Mouse (Mus musculus): ENCODE results near the gene Tprgl. TPM values are rescaled to one million over a fixed set of nuclear protein-coding genes. Genes with fewer than 3 reads are reported as not detected.
A peak's percentile ranks its signal among the peaks of the same experiment; 100 is the strongest.

Gene Tprgl
- polyA plus RNA-seq, 1 experiment from 2014 or later, result 151 TPM

- no peak for TF ChIP-seq CTCF (IDR thresholded peaks at IDR 0.05; ENCODE audit: low read depth)
- H3K9ac ChIP-seq, result no peak overlapping the region
- DNase-seq, result peak; percentile 39
- peak; percentile 38; the same call in 1 of the 2 replicates for ATAC-seq (ENCODE audit: insufficient read depth)
- 47% methylated on average over 8 of the region's 8 CpGs for WGBS
- H3K27me3 ChIP-seq (ENCODE audit: insufficient read depth, low read length), result peaks cover 11% of the 10 kb centered on the region
- no peaks in the 10 kb centered on the region for H3K9me3 ChIP-seq (ENCODE audit: low read depth, low read length)
- no peak overlapping the region for H3K27ac ChIP-seq (ENCODE audit: low read depth)
- no peaks in the 10 kb centered on the region for H3K36me3 ChIP-seq (ENCODE audit: insufficient read depth)
- H3K4me1 ChIP-seq (ENCODE audit: insufficient read depth), result no peaks in the 10 kb centered on the region
- no peak overlapping the region for H3K4me2 ChIP-seq
- no peak overlapping the region for H3K4me3 ChIP-seq (ENCODE audit: low read depth, low read length)
These were observed 16.8 kb upstream of the Tprgl start for GRCm38 (mm10) chr4:154177257-154177656.

- DNase-seq, result no peak
- Histone ChIP-seq H3K36me3 (ENCODE audit: insufficient read depth) (no peaks in the 10 kb centered on the region), H3K9ac (peak overlapping the region; percentile 21; the same call in 1 of the 2 replicates), H3K4me3 (ENCODE audit: low read depth, low read length) (peak overlapping the region; percentile 52), H3K9me3 (ENCODE audit: low read depth, low read length) (no peaks in the 10 kb centered on the region), H3K27me3 (ENCODE audit: insufficient read depth, low read length) (peaks cover 48% of the 10 kb centered on the region), H3K4me2 (peak overlapping the region; percentile 88), H3K4me1 (ENCODE audit: insufficient read depth) (0 out of 2 replicates have a peak, but pooled peaks cover 3% of the 10 kb centered on the region), H3K27ac (ENCODE audit: low read depth) (no peak overlapping the region)
- WGBS, result 33% methylated on average over 13 of the region's 13 CpGs
- ATAC-seq (ENCODE audit: insufficient read depth), result no peak
- no peak for TF ChIP-seq CTCF (IDR thresholded peaks at IDR 0.05; ENCODE audit: low read depth)
These were observed 11.6 kb upstream of the Tprgl start for GRCm38 (mm10) chr4:154171931-154172604.

- WGBS, result 1% methylated on average over 37 of the region's 37 CpGs
- DNase-seq (peak; percentile 36), ATAC-seq (ENCODE audit: insufficient read depth) (peak; percentile 30)
- H3K4me3 ChIP-seq (ENCODE audit: low read depth, low read length), result peak overlapping the region; percentile 52
- H3K27me3 ChIP-seq (ENCODE audit: insufficient read depth, low read length), result peaks cover 48% of the 10 kb centered on the region
- no peak for TF ChIP-seq CTCF (IDR thresholded peaks at IDR 0.05; ENCODE audit: low read depth)
- no peaks in the 10 kb centered on the region for H3K9me3 ChIP-seq (ENCODE audit: low read depth, low read length)
- H3K4me1 ChIP-seq (ENCODE audit: insufficient read depth), result 0 out of 2 replicates have a peak, but pooled peaks cover 3% of the 10 kb centered on the region
- H3K9ac ChIP-seq, result peak overlapping the region; percentile 21
- no peak overlapping the region for H3K27ac ChIP-seq (ENCODE audit: low read depth)
- no peaks in the 10 kb centered on the region for H3K36me3 ChIP-seq (ENCODE audit: insufficient read depth)
- H3K4me2 ChIP-seq, result peak overlapping the region; percentile 88
These were observed 10.9 kb upstream of the Tprgl start for GRCm38 (mm10) chr4:154171151-154171930.

- H3K4me1 ChIP-seq (ENCODE audit: insufficient read depth), result 0 out of 2 replicates have a peak, but pooled peaks cover 3% of the 10 kb centered on the region
- peak within 1 kb of the TSS; percentile 88 for H3K4me2 ChIP-seq
- H3K36me3 ChIP-seq (ENCODE audit: insufficient read depth), result no peaks in the 10 kb centered on the region
- no peaks in the 10 kb centered on the region for H3K9me3 ChIP-seq (ENCODE audit: low read depth, low read length)
- ATAC-seq (ENCODE audit: insufficient read depth) (peak; percentile 78), DNase-seq (peak; percentile 72)
- peak within 1 kb of the TSS; percentile 52 for H3K4me3 ChIP-seq (ENCODE audit: low read depth, low read length)
- H3K27me3 ChIP-seq (ENCODE audit: insufficient read depth, low read length), result peaks cover 48% of the 10 kb centered on the region
- H3K27ac ChIP-seq (ENCODE audit: low read depth), result no peak within 1 kb of the TSS
- no peak for TF ChIP-seq CTCF (IDR thresholded peaks at IDR 0.05; ENCODE audit: low read depth)
- under 1% methylated on average over 56 of the region's 61 CpGs for whole genome bisulfite sequencing
- peak within 1 kb of the TSS; percentile 23 for H3K9ac ChIP-seq
These were observed 10.2 kb upstream of the Tprgl start, which contains the start of gene Megf6 for GRCm38 (mm10) chr4:154170506-154171150. Gene Megf6 (plus strand): TSS chr4:154170730.

GRCm38 (mm10) chr4:154170021-154170420 lies 9.6 kb upstream of the Tprgl start:
- ATAC-seq (ENCODE audit: insufficient read depth) (peak; percentile 26; the same call in 1 of the 2 replicates), DNase-seq (no peak)
- H3K27ac ChIP-seq (ENCODE audit: low read depth), result no peak overlapping the region
- peak overlapping the region; percentile 88 for H3K4me2 ChIP-seq
- 2% methylated on average over 15 of the region's 15 CpGs for WGBS
- 0 out of 2 replicates have a peak, but pooled peaks cover 3% of the 10 kb centered on the region for H3K4me1 ChIP-seq (ENCODE audit: insufficient read depth)
- no peak for TF ChIP-seq CTCF (IDR thresholded peaks at IDR 0.05; ENCODE audit: low read depth)
- H3K9me3 ChIP-seq (ENCODE audit: low read depth, low read length), result no peaks in the 10 kb centered on the region
- H3K27me3 ChIP-seq (ENCODE audit: insufficient read depth, low read length), result peaks cover 48% of the 10 kb centered on the region
- no peaks in the 10 kb centered on the region for H3K36me3 ChIP-seq (ENCODE audit: insufficient read depth)
- H3K9ac ChIP-seq, result 0 out of 2 replicates have a peak overlapping the region, but pooled peaks have one; percentile 23
- peak overlapping the region; percentile 52 for H3K4me3 ChIP-seq (ENCODE audit: low read depth, low read length)

GRCm38 (mm10) chr4:154167053-154167452 lies 6.6 kb upstream of the Tprgl start:
- Histone ChIP-seq H3K36me3 (ENCODE audit: insufficient read depth) (no peaks in the 10 kb centered on the region), H3K27me3 (ENCODE audit: insufficient read depth, low read length) (peaks cover 36% of the 10 kb centered on the region), H3K27ac (ENCODE audit: low read depth) (no peak overlapping the region), H3K4me3 (ENCODE audit: low read depth, low read length) (no peak overlapping the region), H3K4me1 (ENCODE audit: insufficient read depth) (0 out of 2 replicates have a peak, but pooled peaks cover 3% of the 10 kb centered on the region), H3K4me2 (no peak overlapping the region), H3K9ac (no peak overlapping the region), H3K9me3 (ENCODE audit: low read depth, low read length) (no peaks in the 10 kb centered on the region)
- peak; percentile 79 for TF ChIP-seq CTCF (IDR thresholded peaks at IDR 0.05; ENCODE audit: low read depth)
- peak; percentile 82 for DNase-seq
- ATAC-seq (ENCODE audit: insufficient read depth), result no peak
- 25% methylated on average over 5 of the region's 5 CpGs for WGBS
